Mouse (Mus musculus) embryonic facial prominence, embryonic 12.5 days (tissue): ENCODE data around the gene Eif4b. TPM values are rescaled to one million over a fixed set of nuclear protein-coding genes. Genes with fewer than 3 reads are reported as not detected.

Source experiments
- ATAC-seq: fragments of 200-750 bp; cut with Nextera tagmentation; 2 replicates; pipeline ENCODE4 v1.8.0; 2017; ENCODE audit not compliant: insufficient number of reproducible peaks, insufficient read depth, low FRiP score, low TSS enrichment
- H3K27ac ChIP-seq: fragments of 300-500 bp; sonication (generic); 2 replicates; pipeline ENCODE4 v1.5.1; 2016; ENCODE audit warnings: mild to moderate bottlenecking
- H3K27me3 ChIP-seq: fragments of 300-500 bp; sonication (generic); 2 replicates; pipeline ENCODE4 v1.6.1; 2016; ENCODE audit warnings: mild to moderate bottlenecking, moderate library complexity
- H3K36me3 ChIP-seq: fragments of 300-500 bp; sonication (generic); 2 replicates; pipeline ENCODE4 v1.6.1; 2016; ENCODE audit warnings: mild to moderate bottlenecking
- H3K4me1 ChIP-seq: fragments of 300-500 bp; sonication (generic); 2 replicates; pipeline ENCODE4 v1.6.1; 2016
- H3K4me2 ChIP-seq: fragments of 300-500 bp; sonication (generic); replicated peaks from 2 replicates; pipeline ENCODE4 v1.6.1; 2016; ENCODE audit warnings: mild to moderate bottlenecking, moderate library complexity
- H3K4me3 ChIP-seq: fragments of 300-500 bp; sonication (generic); 2 replicates; pipeline ENCODE4 v1.5.1; 2016; ENCODE audit warnings: mild to moderate bottlenecking
- H3K9ac ChIP-seq: fragments of 300-500 bp; sonication (generic); 2 replicates; pipeline ENCODE4 v1.6.1; 2016; ENCODE audit warnings: mild to moderate bottlenecking, moderate library complexity
- H3K9me3 ChIP-seq: fragments of 300-500 bp; sonication (generic); 2 replicates; pipeline ENCODE4 v1.6.1; 2016; ENCODE audit warnings: mild to moderate bottlenecking, moderate library complexity
- WGBS: fragments of 180-500 bp; shearing (Covaris S2); methylation state at CpG from one replicate; pipeline ENCODE4 v1.1.7; 2016; 5-methylcytosine and 5-hydroxymethylcytosine counted together
- polyA plus RNA-seq: library from polyadenylated mRNA; unstranded; fragments of >200 nt; fragmentation: Nextera tagmentation; extraction: Ambion mirVana; gene quantifications from 2 replicates; pipeline ENCODE4 v1.2.1, GENCODE M21; 2016

The Eif4b gene
- polyA plus RNA-seq, 1 experiment from 2014 or later, result 120 TPM

DNA sequence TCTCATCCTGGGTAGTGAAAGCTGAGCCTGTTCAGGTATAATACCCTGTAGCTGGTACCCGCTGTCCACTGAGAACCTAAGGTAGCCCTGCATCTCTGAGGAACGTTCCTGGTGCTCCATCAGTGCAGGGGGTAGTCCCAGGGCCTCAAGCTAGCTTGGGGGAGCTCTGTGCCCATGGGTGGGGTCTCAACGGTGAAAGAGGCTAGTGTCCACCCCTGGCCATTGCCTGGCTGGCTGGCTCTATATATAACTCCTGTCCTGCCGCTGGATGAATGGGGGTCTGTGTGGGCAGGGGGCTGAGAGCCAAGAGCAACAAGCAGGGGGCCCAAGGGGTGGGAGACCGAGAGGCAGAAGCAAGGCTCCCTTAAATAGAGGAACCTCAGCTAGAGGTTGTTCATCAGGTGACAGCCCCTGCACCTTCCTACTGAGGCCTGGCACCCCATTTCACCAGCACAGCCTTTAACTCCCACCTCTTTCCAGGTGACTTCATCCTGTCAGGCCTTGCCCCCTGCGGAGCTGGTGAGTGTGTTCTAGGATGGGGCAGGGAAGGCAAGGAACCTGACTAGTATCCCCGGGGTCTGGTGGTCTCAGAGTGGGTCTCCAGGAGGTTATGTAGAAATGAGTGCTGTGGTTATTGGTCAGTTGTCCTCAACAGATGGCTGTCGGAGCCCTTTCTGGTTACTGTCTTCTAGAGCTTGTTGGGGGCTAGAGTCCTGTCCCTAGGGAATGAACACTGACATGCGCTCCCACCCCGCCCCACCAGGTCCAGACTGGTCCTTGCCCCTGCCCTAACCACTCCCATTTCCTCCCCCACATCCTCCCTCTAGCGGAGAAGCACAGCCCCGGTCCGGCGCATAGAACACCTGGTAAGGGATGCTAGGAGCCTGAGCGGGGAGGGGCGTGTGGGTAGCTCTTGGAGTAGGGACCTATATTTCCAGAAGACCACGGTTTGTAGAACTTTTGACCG is 32.5 kb downstream of the Eif4b start:
- peaks cover 15% of the 10 kb centered on the region; the same call in 1 of the 2 replicates for H3K27me3 ChIP-seq
- H3K36me3 ChIP-seq, result peaks cover 38% of the 10 kb centered on the region
- ATAC-seq, result no peak
- 28% methylated on average over 18 of the region's 18 CpGs for WGBS
- peak overlapping the region; percentile 48 for H3K4me2 ChIP-seq
- no peak overlapping the region; the same call in 1 of the 2 replicates for H3K9ac ChIP-seq
- H3K27ac ChIP-seq, result peak overlapping the region; percentile 51
- peaks cover 62% of the 10 kb centered on the region for H3K4me1 ChIP-seq
- no peak overlapping the region for H3K4me3 ChIP-seq
- H3K9me3 ChIP-seq, result no peaks in the 10 kb centered on the region

DNA sequence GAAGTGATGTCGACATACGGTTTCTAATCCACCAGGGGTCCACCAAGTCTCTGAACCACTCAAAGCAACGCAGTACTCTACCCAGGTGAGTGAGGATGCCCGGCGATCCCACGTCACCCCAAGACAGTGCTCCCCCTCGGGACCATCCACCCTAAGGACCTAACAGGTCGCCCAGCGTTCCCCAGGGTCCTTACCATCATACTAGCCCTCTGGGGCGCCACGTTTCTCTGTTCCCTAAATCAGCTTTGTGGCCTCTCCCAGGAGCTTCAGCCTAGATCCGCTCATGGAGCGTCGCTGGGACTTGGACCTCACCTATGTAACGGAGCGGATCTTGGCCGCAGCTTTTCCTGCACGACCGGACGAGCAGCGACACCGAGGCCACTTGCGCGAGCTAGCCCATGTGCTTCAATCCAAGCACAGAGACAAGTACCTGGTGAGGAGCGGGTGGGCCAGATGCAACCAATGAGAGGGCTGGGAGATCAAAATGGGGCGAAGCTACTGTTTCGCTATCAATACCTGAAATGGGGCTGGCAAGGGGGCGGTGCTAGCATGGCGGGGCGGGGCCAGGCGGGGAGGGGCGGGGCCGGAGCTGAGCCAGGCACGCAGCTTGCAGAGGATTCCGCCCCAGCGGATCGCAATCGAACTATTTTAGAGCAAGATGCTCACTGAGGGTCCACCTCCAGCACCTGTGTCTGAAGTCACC is 33.3 kb downstream of the Eif4b start:
- ATAC-seq, result no peak
- Histone ChIP-seq H3K4me1 (peaks cover 54% of the 10 kb centered on the region), H3K4me3 (peak overlapping the region; percentile 13), H3K36me3 (peaks cover 46% of the 10 kb centered on the region), H3K9me3 (no peaks in the 10 kb centered on the region), H3K27ac (no peak overlapping the region), H3K27me3 (peaks cover 15% of the 10 kb centered on the region; the same call in 1 of the 2 replicates), H3K9ac (no peak overlapping the region; the same call in 1 of the 2 replicates), H3K4me2 (peak overlapping the region; percentile 48)
- WGBS, result 13% methylated on average over 37 of the region's 38 CpGs

DNA sequence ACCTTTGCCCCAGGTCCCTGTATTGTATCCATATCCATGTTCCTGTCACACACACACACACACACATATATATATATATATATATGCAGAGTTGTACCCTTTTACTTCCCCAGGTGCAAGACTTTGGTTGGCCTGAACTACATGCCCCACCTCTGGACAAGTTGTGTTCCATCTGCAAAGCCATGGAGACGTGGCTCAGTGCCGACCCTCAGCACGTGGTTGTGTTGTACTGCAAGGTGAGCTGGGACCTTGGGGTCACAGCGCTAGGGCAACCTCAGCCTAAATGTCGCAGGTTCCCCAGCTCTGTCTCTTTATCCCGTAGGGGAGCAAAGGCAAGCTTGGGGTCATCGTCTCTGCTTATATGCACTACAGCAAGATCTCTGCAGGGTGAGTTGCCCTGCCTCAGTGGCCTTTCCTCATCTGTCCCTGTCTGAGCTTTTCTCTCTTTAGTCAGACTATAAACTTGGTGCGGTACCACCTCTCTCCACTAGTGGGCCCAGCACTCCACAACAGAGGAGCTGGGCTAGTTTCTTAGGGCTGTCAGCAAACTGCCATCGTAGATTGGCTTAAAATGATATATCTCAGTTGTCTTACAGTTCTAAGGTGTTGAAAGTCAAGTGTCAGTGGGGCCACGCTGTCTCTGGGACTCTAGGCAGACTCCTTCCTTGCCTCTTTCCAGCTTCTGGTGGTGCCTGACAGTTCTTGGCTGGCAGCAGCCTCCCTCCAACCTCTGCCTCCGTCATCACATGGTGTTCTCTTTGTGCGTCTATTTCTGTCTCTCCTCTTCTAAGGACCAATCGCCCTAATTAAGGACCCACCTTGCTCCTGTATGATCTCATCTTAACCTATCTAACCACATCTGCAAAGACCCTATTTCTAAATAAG is 34.4 kb downstream of the Eif4b start:
- H3K27ac ChIP-seq, result no peak overlapping the region

DNA sequence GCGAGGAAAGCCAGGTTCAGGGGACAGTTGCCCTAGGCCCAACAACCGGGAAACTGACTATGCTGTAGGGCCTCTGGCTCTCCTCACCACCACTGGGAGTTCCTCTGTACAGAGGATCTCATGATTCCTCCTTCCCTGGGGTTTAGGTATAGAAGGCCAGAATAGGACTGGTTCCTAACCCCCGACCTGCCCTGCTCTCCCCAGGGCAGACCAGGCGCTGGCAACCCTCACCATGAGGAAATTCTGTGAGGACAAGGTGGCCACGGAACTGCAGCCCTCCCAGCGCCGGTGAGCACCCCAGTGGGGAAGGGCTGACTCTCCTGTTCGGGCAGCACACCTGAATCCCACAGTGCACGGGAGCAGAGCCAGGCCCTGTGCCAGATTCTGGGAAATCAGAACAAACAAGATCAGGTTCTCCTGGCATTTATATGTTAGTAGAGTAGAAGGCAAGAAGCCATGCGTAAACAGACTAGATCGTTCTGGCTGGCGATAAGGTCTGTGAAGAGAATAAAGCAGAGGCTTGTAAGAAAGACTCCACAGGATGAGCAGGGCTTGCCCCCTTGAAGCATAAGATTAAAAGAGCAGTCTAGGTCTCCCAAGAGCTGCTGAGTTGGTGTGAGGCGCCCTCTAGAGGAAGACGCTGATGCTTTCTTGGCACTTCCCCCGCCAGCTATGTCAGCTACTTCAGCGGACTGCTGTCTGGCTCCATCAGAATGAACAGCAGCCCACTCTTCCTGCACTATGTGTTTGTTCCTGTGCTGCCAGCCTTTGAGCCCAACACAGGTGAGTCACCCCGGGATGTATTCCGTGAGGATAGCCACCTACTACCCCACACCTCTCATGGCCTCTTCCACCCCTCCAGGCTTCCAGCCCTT is 35.3 kb downstream of the Eif4b start:
- Histone ChIP-seq H3K4me1 (peaks cover 34% of the 10 kb centered on the region), H3K36me3 (peaks cover 65% of the 10 kb centered on the region), H3K27ac (no peak overlapping the region), H3K9me3 (no peaks in the 10 kb centered on the region), H3K9ac (no peak overlapping the region), H3K27me3 (peaks cover 15% of the 10 kb centered on the region; the same call in 1 of the 2 replicates), H3K4me2 (no peak overlapping the region), H3K4me3 (no peak overlapping the region)
- no peak for ATAC-seq
- WGBS, result 54% methylated on average over 18 of the region's 18 CpGs

More for the DNA sequence above, 34.4 kb downstream of the Eif4b start:
- no peak overlapping the region for H3K4me3 ChIP-seq
- 43% methylated on average over 13 of the region's 13 CpGs for WGBS
- ATAC-seq, result no peak
- no peak overlapping the region for H3K9ac ChIP-seq
- peaks cover 15% of the 10 kb centered on the region; the same call in 1 of the 2 replicates for H3K27me3 ChIP-seq
- peaks cover 57% of the 10 kb centered on the region for H3K36me3 ChIP-seq
- H3K9me3 ChIP-seq, result no peaks in the 10 kb centered on the region
- peaks cover 44% of the 10 kb centered on the region for H3K4me1 ChIP-seq
- H3K4me2 ChIP-seq, result no peak overlapping the region

DNA sequence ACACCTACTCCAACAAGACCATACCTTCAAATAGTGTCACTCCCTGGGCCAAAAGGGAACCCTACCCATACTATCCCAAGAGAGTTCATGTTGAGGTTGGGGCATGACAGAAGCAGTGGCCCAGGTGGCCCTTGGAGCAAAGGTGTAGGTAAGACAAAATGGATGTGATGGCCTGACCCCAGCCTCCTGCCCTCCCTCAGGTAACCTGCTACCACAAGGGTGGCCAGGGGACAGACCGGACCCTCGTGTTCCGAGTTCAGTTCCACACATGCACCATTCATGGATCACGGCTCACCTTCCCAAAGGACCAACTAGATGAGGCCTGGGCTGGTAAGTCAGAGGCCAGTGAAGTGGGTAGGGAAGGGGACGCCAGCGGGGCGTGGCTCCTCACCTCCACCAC is 36.7 kb downstream of the Eif4b start:
- Histone ChIP-seq H3K9ac (no peak overlapping the region), H3K4me2 (no peak overlapping the region), H3K9me3 (no peaks in the 10 kb centered on the region), H3K27ac (no peak overlapping the region), H3K27me3 (peaks cover 12% of the 10 kb centered on the region; the same call in 1 of the 2 replicates), H3K4me1 (peaks cover 22% of the 10 kb centered on the region), H3K36me3 (peaks cover 74% of the 10 kb centered on the region), H3K4me3 (no peak overlapping the region)
- WGBS, result 95% methylated on average over 7 of the region's 7 CpGs
- ATAC-seq, result no peak

DNA sequence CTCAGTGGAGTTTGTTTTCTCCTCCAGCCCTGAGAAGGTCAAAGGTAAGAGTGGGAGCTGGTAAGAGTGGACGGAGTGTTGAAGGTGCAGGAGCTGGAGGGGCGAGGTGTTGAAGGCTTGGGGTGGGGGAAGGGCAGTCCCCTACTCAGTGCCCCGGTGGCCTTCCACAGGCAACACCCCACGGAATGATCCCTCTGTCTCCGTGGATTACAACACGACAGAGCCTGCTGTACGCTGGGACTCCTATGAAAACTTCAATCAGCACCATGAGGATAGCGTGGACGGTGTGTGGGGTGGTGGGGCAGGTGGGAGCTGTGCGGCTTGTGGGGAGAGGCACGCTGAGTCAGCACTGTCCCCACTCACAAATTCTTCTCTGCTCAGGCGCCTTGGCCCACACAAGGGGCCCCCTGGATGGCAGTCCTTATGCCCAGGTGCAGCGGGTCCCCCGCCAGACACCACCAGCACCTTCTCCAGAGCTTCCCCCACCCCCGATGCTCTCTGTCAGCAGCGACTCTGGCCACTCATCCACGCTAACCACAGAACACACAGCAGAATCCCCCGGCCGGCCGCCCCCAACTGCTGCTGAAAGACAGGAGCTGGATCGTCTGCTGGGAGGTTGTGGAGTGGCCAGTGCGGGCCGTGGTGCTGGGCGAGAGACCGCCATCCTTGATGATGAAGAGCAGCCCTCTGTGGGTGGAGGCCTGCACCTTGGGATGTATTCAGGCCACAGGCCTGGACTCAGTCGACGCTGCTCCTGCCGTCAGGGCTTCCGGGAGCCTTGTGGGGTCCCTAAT is 37.3 kb downstream of the Eif4b start:
- ATAC-seq, result no peak
- WGBS, result 84% methylated on average over 29 of the region's 29 CpGs
- Histone ChIP-seq H3K36me3 (peaks cover 77% of the 10 kb centered on the region), H3K27me3 (peaks cover 5% of the 10 kb centered on the region; the same call in 1 of the 2 replicates), H3K27ac (no peak overlapping the region), H3K9me3 (no peaks in the 10 kb centered on the region), H3K4me2 (no peak overlapping the region), H3K4me1 (peaks cover 16% of the 10 kb centered on the region), H3K4me3 (no peak overlapping the region), H3K9ac (no peak overlapping the region)

DNA sequence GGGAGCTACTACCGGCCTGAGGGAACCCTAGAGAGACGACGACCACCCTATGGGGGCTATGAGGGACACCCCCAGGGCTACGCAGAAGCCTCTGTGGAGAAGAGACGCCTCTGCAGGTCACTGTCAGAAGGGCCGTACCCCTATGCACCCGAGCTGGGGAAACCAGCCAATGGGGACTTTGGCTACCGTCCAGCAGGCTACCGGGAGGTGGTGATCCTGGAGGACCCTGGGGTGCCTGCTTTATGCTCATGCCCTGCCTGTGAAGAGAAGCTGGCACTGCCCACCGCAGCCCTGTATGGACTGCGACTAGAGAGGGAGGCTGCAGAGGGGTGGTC is 37.9 kb downstream of the Eif4b start:
- H3K27ac ChIP-seq, result no peak overlapping the region
- H3K4me2 ChIP-seq, result no peak overlapping the region
- no peaks in the 10 kb centered on the region for H3K27me3 ChIP-seq
- 82% methylated on average over 11 of the region's 11 CpGs for WGBS
- H3K9ac ChIP-seq, result no peak overlapping the region
- H3K4me3 ChIP-seq, result no peak overlapping the region
- H3K36me3 ChIP-seq, result peaks cover 83% of the 10 kb centered on the region
- H3K9me3 ChIP-seq, result no peaks in the 10 kb centered on the region
- peaks cover 10% of the 10 kb centered on the region for H3K4me1 ChIP-seq
- no peak for ATAC-seq

DNA sequence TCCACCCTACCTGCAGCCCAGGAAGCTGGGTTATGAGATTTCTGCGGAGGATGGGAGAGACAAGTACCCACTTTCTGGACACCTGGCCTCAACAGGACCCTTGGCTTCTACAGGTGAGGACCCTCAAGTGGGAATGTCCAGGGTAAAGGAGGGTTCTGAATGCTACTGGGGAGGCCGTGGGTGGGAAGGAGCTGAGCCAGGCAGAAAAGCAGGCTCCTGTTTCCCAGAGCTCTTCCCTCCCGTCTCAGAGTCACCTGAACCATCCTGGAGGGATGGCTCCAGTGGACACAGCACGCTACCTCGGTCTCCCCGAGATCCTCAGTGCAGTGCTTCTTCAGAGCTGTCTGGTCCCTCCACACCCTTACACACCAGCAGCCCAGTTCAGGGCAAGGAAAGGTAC is 38.6 kb downstream of the Eif4b start:
- Histone ChIP-seq H3K4me3 (no peak overlapping the region), H3K9ac (no peak overlapping the region), H3K27me3 (no peaks in the 10 kb centered on the region), H3K36me3 (peaks cover 90% of the 10 kb centered on the region), H3K4me1 (peaks cover 4% of the 10 kb centered on the region), H3K4me2 (no peak overlapping the region), H3K27ac (no peak overlapping the region), H3K9me3 (no peaks in the 10 kb centered on the region)
- WGBS, result 92% methylated on average over 6 of the region's 6 CpGs
- no peak for ATAC-seq

DNA sequence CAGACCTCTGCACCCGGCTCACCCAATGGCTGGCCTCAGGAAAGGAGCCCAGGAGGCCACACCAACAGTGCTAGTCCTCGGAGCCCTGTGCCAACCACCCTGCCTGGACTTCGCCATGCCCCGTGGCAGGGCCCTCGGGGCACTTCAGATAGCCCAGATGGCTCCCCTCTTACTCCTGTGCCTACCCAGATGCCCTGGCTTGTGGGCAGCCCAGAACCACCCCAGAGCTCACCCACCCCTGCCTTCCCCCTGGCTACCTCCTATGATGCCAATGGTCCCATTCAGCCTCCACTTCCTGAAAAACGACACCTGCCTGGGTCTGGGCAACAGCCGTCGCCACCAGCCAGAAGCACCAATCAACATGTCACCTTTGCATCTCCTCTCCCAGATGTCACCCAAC is 39.3 kb downstream of the Eif4b start:
- peaks cover 92% of the 10 kb centered on the region for H3K36me3 ChIP-seq
- 75% methylated on average over 8 of the region's 8 CpGs for WGBS

DNA sequence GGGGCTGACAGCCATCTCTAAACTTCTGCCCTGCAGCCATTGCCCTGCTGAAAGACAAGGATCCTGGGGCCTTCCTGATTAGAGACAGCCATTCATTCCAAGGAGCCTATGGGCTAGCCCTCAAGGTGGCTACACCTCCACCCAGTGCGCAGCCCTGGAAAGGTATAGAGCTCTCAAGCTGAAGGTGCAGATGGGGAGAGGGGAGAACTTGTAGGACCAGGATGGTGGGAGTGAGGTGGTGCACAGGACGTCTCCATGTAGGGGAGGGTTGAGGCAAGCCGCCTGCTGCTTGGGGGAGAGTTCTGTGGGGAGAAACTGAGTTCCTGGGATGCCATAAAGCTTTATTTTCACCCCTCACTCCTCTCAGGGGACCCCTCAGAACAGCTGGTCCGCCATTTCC is 40.1 kb downstream of the Eif4b start:
- H3K9ac ChIP-seq, result no peak overlapping the region
- WGBS, result 76% methylated on average over 4 of the region's 4 CpGs

More for the DNA sequence above, 39.3 kb downstream of the Eif4b start:
- H3K27me3 ChIP-seq, result no peaks in the 10 kb centered on the region
- no peak overlapping the region for H3K4me3 ChIP-seq
- no peak for ATAC-seq
- H3K27ac ChIP-seq, result no peak overlapping the region
- H3K4me1 ChIP-seq, result peaks cover 3% of the 10 kb centered on the region
- no peaks in the 10 kb centered on the region for H3K9me3 ChIP-seq
- H3K4me2 ChIP-seq, result no peak overlapping the region
- H3K9ac ChIP-seq, result no peak overlapping the region

More for the DNA sequence above, 40.1 kb downstream of the Eif4b start:
- Histone ChIP-seq H3K4me3 (no peak overlapping the region), H3K4me1 (peaks cover 3% of the 10 kb centered on the region; the same call in 1 of the 2 replicates), H3K36me3 (peaks cover 96% of the 10 kb centered on the region), H3K4me2 (no peak overlapping the region), H3K27ac (0 out of 2 replicates have a peak overlapping the region, but pooled peaks have one; percentile 9), H3K9me3 (no peaks in the 10 kb centered on the region), H3K27me3 (no peaks in the 10 kb centered on the region)
- no peak for ATAC-seq
